Mouse (Mus musculus) lung, postnatal 0 days (tissue): ENCODE measurements around the gene Ssbp1.

ENCODE experiments used
- CTCF ChIP-seq: IDR thresholded peaks from 2 replicates; pipeline ENCODE4 v1.5.1; 2016; ENCODE audit warnings: antibody characterized with exemption, mild to moderate bottlenecking
- EP300 ChIP-seq: IDR thresholded peaks from 2 replicates; pipeline ENCODE4 v1.6.1; 2016; ENCODE audit warnings: antibody characterized with exemption, mild to moderate bottlenecking, control low read depth

DNA sequence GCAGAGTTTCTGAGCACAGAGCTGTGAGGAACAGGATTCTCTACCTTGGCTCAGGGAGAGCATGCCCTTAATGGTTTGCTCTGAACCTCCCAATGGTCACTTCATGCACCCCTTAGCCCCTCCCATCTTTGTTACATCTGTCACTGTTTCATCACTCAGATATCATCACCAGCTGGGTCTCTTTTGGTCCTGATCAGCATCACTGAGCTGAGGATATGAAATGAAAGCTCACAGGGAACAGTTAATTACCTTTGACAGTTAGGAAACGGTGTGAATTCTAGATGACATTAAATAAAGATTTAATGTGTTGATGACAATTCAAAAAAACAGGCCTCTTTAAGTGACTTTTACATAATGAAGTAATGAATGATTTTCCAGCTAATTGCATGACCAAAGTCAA is 48.3 kb downstream of the Ssbp1 start, which contains the start of gene Prss37:
- TF ChIP-seq CTCF: no peak
- TF ChIP-seq EP300: no peak
